Mouse (Mus musculus) gastrocnemius, postnatal 10 days (tissue): ENCODE measurements around the gene Rbm43. TPM values are rescaled to one million over a fixed set of nuclear protein-coding genes. Genes with fewer than 3 reads are reported as not detected.
A peak's percentile ranks its signal among the peaks of the same experiment; 100 is the strongest.

ENCODE experiments used
- DNase-seq: peaks from one replicate; pipeline ENCODE4 v3.0.0; 2021; ENCODE audit warnings: mixed read lengths
- long read RNA-seq, 2 experiments: library from polyadenylated mRNA; stranded (forward); transcript quantifications; one replicate each; pipeline ENCODE4 v2.0.0; 2021
- total RNA-seq, 2 experiments: library from RNA; stranded (reverse); gene quantifications; 2 replicates each; pipeline ENCODE4 v1.2.3; 2021

Gene Rbm43
- 1 to 10 TPM; 3.2 to 4.2 TPM for total RNA-seq
- long read RNA-seq, experiment 1, partial matches to known transcripts, result 0 of 6 reads
- long read RNA-seq, experiment 1, other reads (novel, unspliced or antisense), result 2 of 6 reads
- long read RNA-seq, experiment 2, partial matches to known transcripts, result 0 of 4 reads
- long read RNA-seq, experiment 2, other reads (novel, unspliced or antisense), result 1 of 4 reads

DNA sequence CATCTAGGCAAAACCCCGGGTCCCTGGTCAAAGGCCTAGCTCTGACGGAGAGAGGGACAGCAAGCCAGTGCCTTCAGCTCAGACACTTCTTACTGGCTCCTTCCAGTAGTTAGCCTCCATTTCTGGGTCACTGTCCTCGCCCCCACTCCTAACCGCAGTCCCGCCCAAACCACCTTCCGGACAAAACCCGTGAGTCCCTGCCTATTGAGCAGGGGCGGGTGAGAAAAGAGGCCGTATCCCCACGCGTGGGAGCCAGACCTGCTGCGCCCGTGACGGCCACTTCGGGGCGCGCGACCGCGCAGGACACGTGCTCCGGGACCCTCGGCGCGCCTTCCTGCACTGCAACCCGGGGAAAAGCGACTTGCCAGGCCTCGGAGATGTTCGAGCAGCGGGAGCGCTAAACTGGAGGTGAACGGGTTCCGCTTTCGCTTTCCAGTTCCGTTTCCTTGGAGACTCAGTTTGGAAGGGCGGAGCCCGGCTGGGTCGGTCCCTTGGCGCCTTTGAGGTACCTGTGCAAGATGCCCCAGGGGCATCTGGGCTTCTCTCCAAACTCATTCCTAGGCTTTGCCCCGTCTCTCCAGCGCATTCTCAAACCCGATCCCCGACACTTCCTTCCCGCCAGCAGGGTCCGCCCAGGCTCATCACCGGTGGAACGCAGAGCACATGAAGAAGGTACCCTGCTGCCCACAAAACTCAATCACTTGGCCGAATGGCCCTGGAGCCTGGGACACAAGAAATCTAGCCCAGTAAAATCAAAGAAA is at the start of gene Rbm43:
Rbm43 (minus strand) TSS at position 590 of the 761 bp plus-strand sequence.
- DNase-seq, result peak; percentile 66

DNA sequence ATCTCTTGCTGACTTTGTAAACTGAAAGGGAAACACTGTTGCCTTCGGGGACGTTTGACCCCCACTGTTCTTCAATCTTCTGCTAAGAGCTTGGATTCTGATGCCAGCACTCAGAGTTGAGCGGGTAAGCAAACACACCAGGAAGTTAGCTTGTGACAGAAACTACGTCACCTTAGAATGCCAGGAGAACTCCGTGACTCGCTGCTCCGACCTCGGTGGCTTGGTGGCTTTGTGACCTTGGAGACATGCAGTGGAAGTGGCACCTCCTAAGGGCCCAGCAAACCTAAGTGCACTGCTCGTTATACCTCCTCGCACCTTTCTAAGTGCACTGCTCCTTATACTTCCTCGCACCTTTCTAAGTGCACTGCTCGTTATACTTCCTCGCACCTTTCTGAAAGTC is 47.3 kb upstream of the Rbm43 start:
- no peak for DNase-seq

DNA sequence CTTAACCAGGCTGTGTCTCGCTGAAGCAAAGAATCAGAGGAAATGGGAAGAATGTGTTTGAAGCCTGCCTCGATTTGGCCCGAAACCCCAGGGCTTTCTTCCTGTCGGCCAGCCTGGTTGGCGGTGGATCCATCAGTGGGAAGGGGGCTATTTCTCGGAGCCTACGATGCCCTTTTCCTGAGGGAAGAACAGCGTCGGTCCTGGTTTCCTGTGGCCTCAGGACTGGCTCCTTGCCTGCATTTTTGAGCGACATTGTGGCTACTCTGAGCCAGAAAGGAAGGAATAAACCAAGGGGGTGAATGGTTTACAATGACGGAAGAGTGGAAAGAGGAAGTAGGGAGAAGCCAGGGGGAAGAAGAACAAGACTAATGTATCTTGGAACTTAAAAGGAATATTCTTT is 46.7 kb upstream of the Rbm43 start:
- DNase-seq, result peak; percentile 9

DNA sequence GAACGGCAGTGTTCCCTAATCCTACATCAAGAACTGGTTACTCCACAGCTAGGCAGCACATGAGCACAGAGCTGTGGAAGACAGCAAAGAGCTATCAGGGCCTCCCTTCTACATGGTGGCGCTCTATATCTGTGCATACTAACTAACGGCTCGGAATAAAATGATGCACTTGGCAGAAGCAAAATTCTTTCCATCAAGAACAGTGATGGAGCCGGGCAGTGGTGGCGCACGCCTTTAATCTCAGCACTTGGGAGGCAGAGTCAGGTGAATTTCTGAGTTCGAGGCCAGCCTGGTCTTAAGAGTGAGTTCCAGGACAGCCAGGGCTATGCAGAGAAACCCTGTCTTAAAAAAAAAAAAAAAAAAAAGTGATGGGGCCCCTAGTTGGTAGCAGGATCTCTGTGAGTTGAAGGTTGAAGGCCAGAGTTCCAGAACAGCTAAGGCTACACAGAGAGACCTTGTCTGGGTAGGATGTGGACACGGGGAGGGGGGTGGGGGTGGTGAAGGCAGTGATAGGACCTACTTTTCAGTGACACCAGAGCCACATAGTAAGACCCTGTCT is 38.5 kb upstream of the Rbm43 start, which contains the start of gene Nmi:
Nmi (minus strand) TSS at position 85 of the 559 bp plus-strand sequence.
- DNase-seq, result no peak

DNA sequence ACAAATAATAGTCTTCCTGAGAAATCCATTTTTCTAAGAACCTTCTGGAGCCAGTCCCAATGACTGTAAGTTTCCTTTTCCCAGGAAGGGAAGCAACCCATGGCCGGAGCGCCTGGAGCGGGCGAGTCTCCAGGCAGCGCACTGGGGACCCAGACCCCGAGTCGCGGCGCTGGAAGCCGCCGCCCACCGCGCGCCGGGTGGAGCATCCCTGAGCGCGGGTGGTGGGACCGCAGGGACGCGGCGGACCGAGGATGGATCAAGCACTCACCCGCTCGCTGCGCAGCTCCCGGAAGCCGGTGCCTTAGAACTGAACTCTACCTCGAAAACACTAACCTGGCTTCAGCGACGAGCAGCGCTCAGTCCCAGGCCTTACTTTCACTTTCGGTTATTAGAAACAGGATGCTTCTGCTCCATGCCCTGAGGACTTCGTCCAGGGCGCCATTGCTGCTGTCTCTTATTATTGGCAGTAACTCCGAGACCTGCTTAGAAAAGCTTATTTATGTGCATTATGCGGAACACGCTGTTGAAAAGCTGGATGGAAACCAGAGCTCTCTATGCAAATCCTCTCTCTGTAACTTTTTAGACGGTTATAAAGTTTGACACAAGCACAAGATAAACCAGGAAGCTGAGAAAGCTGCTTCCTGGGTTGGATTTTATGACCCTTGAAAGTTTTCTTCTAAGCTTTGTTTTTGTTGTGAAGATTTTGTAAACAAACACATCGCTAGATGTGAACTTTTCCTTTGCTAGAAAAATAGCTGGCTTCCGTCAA is 37.9 kb upstream of the Rbm43 start:
- DNase-seq, result peak; percentile 63

DNA sequence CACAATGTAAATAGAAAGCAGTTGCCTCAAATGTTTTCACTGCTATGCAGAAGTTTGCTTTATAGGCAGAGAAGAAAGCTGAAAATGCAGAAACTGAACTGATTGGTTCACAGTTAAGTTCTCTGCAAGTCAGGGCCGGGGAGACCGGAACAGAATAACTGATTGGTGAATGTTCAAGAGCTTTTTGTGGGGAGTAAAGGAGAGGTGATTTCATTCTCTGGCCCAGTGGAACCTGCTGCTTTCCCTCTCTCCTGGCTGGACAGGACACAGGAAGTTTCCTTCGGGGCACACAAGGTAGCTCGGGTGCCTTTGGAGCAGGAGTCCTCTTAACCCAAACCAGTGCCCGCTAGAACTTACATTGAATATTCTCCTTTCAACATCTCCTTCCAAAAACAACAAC is 37.2 kb upstream of the Rbm43 start:
- DNase-seq, result peak; percentile 11

DNA sequence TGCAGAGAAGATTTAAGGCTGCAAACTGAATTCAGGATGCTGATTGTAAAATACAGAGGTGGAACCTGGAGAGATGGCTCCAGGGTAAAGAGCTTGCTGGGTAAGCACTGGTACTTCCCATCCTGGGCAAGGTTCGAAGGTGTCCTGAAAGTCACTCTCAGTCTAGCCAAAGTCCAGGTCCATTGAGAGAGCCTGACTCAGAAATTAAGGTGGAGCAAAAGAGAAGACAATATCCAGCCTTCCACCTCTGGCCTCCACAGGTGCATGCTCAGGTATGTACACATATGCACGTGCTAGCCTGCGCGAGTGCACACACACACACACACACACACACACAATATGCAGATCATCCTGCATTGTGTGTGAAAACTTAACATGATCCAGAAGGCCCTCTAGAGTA is 35.9 kb upstream of the Rbm43 start:
- no peak for DNase-seq

DNA sequence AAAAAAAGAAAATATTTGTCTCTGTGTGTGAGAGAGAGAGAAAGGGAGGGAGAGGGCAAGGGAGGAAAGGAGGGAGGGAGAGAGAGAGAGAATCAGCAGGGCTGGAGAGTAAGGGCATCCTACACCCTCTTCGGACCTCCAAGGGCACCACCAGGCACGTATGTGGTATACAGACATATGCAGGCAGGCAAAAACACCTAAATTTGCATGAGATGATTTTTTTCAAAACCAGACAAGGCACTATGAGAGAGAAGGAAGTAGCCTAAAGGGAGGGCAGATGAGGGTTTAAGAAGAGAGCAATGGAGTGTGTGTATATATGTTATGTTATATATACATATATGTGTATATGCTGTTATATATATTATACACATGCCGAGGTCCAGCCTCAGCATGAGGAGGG is 32.3 kb upstream of the Rbm43 start:
- no peak for DNase-seq

DNA sequence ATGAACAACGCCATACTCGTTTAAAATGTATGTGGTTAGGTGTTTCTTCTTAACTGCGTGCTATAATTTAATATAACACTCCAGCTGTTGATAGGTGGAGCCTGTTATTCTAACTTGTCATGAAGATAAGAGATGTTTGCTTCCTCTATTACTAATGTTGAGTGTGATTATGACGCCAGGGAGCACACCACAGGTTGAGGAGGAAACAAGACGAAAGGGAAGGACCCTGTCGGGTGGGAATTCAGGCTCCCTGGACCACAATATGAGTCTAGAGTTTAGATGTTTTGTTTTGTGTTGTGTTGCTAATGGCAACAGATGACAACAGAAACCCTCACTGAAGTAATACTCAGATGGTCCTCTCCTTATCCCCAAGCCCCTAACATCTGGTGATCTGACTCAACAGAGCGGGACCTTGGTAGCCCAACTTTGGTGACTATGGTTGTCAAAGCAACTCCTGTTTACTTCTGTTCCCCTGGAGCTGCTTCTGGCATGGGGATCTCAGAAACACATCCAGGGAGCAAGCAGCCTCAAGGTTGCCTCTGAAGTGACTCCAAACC is 18.8 kb upstream of the Rbm43 start:
- no peak for DNase-seq

DNA sequence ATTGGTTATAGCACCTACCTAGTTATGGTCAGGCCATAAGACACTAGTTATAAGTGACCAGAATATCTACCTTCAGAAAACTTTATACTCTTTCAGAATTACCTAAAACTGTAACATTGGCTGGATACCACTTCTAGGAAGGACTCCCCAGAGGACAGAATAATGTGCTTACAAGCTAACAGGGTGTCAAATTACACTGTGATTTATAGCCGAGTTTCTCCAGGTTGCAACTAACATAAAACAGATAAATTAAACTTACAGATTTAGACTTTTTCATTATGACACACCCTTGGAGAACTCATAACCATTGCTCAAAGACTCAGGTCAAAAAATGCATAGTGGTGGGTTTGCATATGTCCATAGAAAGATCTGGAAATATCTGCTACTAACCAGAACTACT is 15.9 kb upstream of the Rbm43 start:
- DNase-seq, result no peak

DNA sequence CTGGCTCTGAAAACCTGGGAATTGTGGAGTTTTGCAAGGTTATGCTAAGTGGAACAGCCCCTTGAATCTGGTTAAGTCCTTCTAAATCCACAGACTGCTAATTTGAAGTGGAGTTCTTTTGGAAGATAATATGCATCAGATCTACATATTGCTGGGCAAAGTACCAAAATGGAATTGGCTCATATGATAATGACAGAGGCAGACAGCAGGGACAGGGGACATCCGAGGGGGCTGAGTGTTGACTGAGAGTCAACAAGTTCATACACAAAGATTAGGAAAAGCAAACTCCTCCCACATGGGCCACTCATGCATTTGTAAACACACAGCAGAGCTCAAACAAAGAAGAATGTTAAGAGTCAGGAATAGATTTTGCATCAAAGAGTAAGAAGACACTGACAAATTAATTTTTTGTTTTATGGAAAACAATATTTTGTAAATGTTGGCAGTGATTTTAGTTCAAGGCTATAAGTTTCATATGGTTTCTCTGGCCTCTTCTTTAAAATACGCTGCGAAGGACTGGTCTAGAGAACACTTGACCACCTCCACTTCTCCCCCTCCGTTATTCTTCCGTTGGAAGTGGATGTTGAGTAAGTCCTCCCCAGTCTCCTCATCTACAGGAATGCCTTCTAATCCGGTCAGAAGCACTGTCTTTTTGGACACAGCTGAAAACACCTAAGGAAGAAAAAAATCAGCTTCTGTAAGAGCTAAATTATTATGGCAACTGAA is 13.3 kb upstream of the Rbm43 start:
- DNase-seq, result no peak

DNA sequence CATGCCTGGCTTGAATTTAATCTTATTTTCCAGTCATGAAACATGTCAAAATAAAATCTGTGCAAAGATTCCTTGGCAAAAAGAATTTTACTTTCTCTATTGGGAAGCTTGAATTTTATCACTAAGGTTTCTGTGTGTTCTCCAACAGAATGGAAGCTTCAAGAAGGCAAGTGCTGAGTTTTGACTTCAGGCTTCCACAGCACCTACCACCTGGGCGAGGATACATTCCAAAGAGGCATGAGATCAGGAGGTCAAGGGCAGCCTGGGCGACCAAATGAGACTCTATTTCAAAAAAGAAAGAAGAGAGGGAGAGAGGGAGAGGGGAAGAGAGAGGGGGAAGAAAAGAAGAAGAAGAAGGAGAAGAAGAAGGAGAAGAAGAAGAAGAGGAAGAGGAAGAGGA is 10.8 kb upstream of the Rbm43 start:
- DNase-seq, result no peak

DNA sequence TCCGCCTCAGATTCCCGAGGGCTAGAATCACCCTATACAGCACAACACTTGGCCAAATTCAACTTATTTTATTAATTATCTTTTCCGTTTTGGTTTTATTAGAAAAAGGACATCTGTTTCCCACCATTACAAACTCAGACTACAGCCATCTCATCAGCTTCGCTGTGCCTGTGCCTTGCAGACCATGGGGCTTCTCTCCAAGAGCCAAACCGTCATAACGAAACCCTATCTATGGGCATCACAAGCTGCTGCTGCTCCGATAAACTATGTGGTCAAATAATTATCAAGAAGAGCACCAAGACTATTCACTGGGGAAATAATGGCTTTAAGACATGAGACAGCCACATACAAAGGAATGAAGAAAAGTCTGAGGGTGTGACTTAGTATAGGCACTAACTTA is 6.9 kb upstream of the Rbm43 start:
- DNase-seq, result no peak

DNA sequence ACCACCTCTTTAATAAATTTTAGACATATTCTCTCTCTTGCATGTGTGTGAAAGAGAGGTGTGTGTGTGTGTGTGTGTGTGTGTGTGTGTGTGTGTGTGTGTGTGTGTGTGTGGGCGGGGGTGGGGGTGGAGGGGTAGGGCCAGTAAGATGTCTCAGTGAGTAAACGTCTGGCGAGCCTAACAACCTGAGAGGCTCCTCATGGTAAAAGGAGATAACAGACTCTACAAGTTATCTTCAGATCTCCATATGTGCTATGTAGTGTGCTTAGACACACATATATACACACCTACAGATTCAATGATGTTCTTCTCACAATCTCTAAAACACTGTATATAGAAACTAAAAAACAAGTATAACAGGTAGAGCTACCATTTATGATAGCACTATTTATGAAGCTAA is 3.8 kb upstream of the Rbm43 start:
- no peak for DNase-seq

DNA sequence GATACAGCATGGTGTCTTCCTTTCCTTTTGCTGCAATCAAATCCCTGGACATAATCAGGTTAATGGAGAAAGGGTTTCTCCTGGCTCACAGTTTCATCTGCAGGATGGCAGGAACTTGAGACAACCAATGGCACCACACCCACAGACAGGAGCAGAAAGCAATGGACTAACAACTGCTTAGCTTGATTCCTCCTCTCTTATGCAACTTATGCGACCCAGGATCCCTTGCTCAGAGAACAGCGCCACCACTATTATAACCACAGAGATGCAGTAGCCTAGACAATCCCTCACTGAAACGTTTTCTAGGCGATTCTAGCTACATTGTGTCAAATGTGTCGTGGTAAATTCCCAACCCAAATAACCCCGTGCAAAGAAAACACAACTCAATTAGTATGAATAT is 2.0 kb upstream of the Rbm43 start:
- DNase-seq, result no peak

DNA sequence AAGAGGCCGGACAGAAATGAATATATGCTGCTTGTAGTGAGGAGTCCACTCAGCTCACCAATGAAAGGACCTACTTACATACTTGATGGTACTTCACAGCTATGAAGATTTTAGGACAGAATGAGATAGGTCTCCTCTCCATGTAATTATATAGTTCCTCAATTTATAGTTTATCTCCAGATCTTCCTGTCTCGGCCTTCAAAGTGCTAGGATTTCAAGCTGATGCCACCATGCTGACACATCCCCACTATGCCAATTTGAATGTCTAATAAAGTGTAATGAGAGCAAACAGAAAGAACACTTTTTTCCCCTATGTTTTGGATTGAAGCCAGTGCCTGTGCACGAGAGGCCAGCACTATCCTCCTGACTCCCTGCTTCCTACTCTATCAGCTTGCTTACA is 1.6 kb upstream of the Rbm43 start:
- no peak for DNase-seq

DNA sequence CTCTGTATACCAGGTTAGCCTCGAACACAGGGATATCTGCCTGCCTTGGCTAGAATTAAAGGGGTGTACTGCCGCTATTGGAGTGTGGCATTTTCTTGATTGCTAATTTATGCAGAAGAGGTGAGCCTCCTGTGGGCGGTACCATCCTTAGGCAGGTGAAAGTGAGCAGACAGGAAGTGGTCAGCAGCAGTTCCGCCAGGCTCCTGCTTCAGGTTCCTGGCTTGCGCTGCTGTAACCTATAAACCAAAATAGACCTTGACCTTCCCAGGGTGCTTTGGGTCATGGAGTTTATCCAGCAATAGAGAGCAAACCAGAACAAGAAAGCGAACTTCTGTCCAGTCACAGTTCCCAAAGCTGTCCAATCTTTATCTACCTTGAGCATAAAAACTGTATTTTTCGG is 958 bp upstream of the Rbm43 start:
- no peak for DNase-seq

DNA sequence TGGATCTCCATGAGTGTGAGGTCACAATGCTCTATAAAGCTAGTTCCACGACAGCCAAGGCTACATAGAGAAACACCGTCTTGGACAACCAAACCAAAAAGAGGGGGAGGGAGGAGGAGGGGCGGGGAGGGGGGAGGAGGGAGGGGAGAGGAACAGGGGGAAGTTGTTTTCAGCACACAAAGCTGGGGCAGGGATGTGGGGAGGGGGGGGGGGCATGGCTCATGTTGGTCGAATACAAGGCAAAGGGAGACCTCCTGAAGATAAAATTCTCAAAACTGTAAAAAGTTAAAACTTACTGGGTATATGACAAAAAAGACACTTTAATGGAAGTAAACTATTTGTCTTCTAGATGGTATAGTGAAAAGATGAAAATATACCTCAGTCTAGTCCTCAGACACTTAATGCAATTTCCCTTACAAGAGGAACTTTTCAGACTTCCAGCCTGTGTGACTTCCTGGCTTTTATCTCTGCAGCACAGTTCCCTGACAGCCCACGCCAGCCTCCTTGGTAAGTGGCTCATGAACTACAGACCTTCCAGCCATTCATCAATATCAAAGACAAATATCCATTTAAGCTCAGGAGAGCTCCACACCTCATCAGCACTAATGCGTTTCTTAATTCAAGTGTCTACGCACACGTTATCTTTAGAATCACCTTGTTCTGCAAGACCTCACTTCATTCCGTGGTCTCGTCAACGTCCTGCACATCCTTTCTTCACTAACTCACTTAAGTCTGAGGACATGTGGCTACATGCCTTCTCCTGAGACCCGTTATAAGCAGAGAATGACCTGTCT is 1.4 kb downstream of the Rbm43 start:
- no peak for DNase-seq

DNA sequence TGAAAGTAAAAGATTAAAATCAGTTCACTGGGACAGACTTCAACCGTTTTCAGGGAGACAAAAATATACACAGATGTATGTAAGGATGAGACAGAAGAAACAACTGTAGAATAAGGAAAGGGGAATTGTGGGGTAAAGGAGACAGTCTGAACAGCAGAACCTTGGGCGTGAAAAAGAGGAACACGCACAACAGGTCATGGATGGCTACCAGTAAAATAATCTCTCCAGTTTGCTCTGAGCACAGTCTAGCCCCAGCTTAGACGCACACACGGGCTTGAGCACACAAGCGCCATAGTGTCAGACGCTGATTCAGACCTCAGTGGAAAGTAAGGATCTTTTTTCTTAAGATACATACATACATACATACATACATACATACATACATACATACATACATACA is 3.7 kb downstream of the Rbm43 start:
- DNase-seq, result no peak

DNA sequence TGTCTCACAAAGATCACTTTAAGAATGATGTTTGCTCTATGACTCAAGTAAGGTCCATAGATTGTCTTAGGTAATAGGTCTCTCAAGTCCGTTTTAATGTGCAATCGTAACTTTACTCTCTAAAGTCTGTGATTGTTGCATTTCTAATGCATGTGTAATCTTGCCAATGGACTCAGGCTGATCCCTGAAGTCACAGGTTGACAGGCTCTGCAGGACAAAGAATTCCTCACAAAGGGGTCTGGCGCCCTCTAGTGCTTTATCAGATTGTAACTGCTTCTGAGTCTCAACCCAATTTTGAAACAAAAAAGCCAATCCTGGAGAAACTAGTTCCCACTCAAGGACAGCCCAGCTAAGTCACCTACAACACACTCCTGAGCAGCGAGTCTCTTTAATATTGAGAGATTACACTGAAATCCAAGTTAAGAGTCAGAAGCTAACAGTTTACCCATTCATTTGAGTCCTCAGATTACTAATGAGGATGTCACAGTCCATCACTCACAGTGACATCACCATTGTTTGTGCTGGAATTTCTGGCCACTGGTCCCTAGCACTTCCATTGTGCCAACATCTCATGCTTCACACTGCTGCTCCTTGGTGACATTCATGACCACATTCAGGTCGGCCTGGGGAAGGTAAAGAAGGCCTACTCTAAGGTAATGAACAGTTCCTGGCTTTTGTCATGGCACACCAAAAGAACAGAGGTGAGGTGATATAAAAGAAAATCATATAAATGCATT is 19.9 kb downstream of the Rbm43 start:
- DNase-seq, result peak; percentile 67

DNA sequence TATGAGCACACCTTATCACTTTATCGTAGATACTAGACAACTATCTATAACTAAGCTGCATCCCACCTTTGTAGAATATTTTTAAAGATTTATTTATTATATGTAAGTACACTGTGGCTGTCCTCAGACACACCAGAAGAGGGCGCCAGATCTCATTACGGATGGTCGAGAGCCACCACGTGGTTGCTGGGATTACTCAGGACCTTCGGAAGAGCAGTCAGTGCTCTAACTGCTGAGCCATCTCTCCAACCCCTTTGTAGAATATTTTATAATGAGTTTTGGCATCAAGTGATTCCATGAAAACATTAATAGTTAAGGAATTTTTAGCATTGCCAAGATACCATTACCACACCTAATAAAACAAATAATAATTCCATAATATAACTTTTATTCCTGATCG is 20.4 kb downstream of the Rbm43 start:
- DNase-seq, result no peak
